Mouse (Mus musculus): Measurements from ENCODE around the gene Tns1.

DNA sequence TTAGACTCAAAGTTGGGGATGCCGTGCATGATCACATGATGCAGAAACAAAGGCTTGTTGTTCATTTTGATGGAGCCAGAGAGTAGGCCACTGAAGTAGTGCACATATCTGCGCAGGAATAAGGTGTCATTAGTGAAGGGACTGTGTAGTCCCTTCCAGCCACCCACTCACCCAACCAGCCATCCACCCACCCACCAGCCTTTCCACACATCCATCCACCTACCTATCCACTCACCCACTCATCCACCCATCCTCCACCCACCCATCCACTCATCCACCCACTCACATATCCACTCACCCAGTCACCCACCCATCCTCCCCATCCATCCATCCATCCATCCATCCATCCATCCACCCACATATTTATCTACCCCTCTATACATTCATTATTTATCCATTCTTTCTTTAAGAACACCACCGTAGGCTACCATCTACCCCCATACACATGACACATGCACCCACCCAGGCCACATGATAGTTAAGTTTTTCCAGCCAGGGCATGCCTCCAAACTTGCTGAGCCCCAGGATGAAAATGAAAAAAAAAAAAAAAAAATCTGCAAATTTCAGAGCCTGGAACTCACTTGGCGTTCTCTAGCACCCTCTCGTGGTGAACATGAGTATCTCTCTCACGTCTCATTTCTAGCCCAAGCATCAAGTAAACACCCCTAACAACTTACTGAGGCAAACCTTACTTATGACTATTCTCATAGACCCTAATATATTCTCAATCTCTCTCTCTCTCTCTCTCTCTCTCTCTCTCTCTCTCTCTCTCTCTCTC, 137.8 kb downstream of the Tns1 start:
- TF ChIP-seq POLR2A (IDR thresholded peaks at IDR 0.05; ENCODE audit: low read depth, low read length) (no peak), CTCF (conservative IDR thresholded peaks at IDR 0.05; ENCODE audit: insufficient read depth, insufficient read length, low read depth, low read length) (peak; percentile 42)
